Mouse (Mus musculus) lung, postnatal 0 days (tissue): ENCODE data around the gene Nrxn3. TPM values are rescaled to one million over a fixed set of nuclear protein-coding genes. Genes with fewer than 3 reads are reported as not detected.

Experiments
- ATAC-seq: fragments of 200-750 bp; cut with Nextera tagmentation; 2 replicates; pipeline ENCODE4 v1.8.0; 2017; ENCODE audit warnings: moderate library complexity
- DNase-seq: peaks from one replicate; pipeline ENCODE4 v3.0.0-alpha.2; 2016; ENCODE audit warnings: low spot score
- H3K27ac ChIP-seq: fragments of 300-500 bp; sonication (generic); 2 replicates; pipeline ENCODE4 v1.5.1; 2014; ENCODE audit warnings: antibody characterized with exemption, mild to moderate bottlenecking, low read length, mixed read lengths
- H3K27me3 ChIP-seq: fragments of 300-500 bp; sonication (generic); replicated peaks from 2 replicates; pipeline ENCODE4 v1.6.1; 2014; ENCODE audit warnings: low read length, mixed read lengths; ENCODE audit not compliant: insufficient read depth
- H3K36me3 ChIP-seq: fragments of 300-500 bp; sonication (generic); 2 replicates; pipeline ENCODE4 v1.6.1; 2014; ENCODE audit warnings: low read length, mixed read lengths; ENCODE audit not compliant: insufficient read depth
- H3K4me1 ChIP-seq: fragments of 300-500 bp; sonication (generic); 2 replicates; pipeline ENCODE4 v1.6.1; 2014; ENCODE audit warnings: antibody characterized with exemption, low read depth, low read length, mixed read lengths; ENCODE audit not compliant: insufficient read depth
- H3K4me2 ChIP-seq: fragments of 300-500 bp; sonication (generic); replicated peaks from 2 replicates; pipeline ENCODE4 v1.6.1; 2014; ENCODE audit warnings: low read depth, mild to moderate bottlenecking, low read length, moderate library complexity, mixed read lengths
- H3K4me3 ChIP-seq: fragments of 300-500 bp; sonication (generic); 2 replicates; pipeline ENCODE4 v1.5.1; 2014; ENCODE audit warnings: low read depth, low read length
- H3K9ac ChIP-seq: fragments of 300-500 bp; sonication (generic); replicated peaks from 2 replicates; pipeline ENCODE4 v1.6.1; 2014; ENCODE audit warnings: low read depth, mild to moderate bottlenecking
- H3K9me3 ChIP-seq: fragments of 300-500 bp; sonication (generic); 2 replicates; pipeline ENCODE4 v1.6.1; 2016; ENCODE audit warnings: low read length, mixed read lengths
- CTCF ChIP-seq: IDR thresholded peaks from 2 replicates; pipeline ENCODE4 v1.5.1; 2016; ENCODE audit warnings: antibody characterized with exemption, mild to moderate bottlenecking
- EP300 ChIP-seq: IDR thresholded peaks from 2 replicates; pipeline ENCODE4 v1.6.1; 2016; ENCODE audit warnings: antibody characterized with exemption, mild to moderate bottlenecking, control low read depth
- WGBS: fragments of 180-500 bp; shearing (Covaris S2); extraction: QIAGEN DNeasy Blood & Tissue Kit; methylation state at CpG from one replicate; pipeline ENCODE4 v1.1.7; 2014; 5-methylcytosine and 5-hydroxymethylcytosine counted together
- polyA plus RNA-seq: library from polyadenylated mRNA; unstranded; fragments of >200 nt; fragmentation: Nextera tagmentation; extraction: Ambion mirVana; gene quantifications from 2 replicates; pipeline ENCODE4 v1.2.1, GENCODE M21; 2015

Gene Nrxn3
- polyA plus RNA-seq, 1 experiment from 2014 or later: 2.1 TPM

GRCm38 (mm10) chr12:88957431-88957830 lies 234.8 kb downstream of the Nrxn3 start:
- WGBS: 69% methylated on average over 3 of the region's 3 CpGs
- H3K9me3 ChIP-seq: no peaks in the 10 kb centered on the region
- DNase-seq (no peak), ATAC-seq (no peak)
- no peak overlapping the region for H3K9ac ChIP-seq
- no peak overlapping the region for H3K27ac ChIP-seq
- no peak for TF ChIP-seq CTCF
- no peak for TF ChIP-seq EP300
- H3K36me3 ChIP-seq: no peaks in the 10 kb centered on the region
- no peaks in the 10 kb centered on the region for H3K27me3 ChIP-seq
- H3K4me1 ChIP-seq: no peaks in the 10 kb centered on the region
- no peak overlapping the region for H3K4me2 ChIP-seq
- H3K4me3 ChIP-seq: no peak overlapping the region

- ATAC-seq (no peak), DNase-seq (no peak)
- TF ChIP-seq CTCF (no peak), EP300 (no peak)
- Histone ChIP-seq H3K4me1 (no peaks in the 10 kb centered on the region), H3K4me3 (no peak overlapping the region), H3K4me2 (no peak overlapping the region), H3K27me3 (no peaks in the 10 kb centered on the region), H3K9ac (no peak overlapping the region), H3K9me3 (no peaks in the 10 kb centered on the region), H3K36me3 (no peaks in the 10 kb centered on the region), H3K27ac (no peak overlapping the region)
- WGBS: 84% methylated on average over 1 of the region's 1 CpGs
Measured at GRCm38 (mm10) chr12:88960817-88961216, 238.1 kb downstream of the Nrxn3 start.

GRCm38 (mm10) chr12:88966329-88966728 lies 243.7 kb downstream of the Nrxn3 start:
- Histone ChIP-seq H3K36me3 (no peaks in the 10 kb centered on the region), H3K27ac (no peak overlapping the region), H3K9me3 (no peaks in the 10 kb centered on the region), H3K27me3 (no peaks in the 10 kb centered on the region), H3K4me3 (no peak overlapping the region), H3K4me2 (no peak overlapping the region), H3K4me1 (no peaks in the 10 kb centered on the region), H3K9ac (no peak overlapping the region)
- DNase-seq (no peak), ATAC-seq (no peak)
- no peak for TF ChIP-seq CTCF
- no peak for TF ChIP-seq EP300
- 58% methylated on average over 4 of the region's 4 CpGs for WGBS

GRCm38 (mm10) chr12:88976621-88977020 lies 253.9 kb downstream of the Nrxn3 start:
- no peak for DNase-seq
- no peaks in the 10 kb centered on the region for H3K36me3 ChIP-seq

GRCm38 (mm10) chr12:88983688-88984330 lies 261.1 kb downstream of the Nrxn3 start:
- no peak overlapping the region for H3K4me3 ChIP-seq
- DNase-seq (peak; percentile 36), ATAC-seq (peak; percentile 79)
- H3K4me2 ChIP-seq: no peak overlapping the region
- 30% methylated on average over 10 of the region's 10 CpGs for WGBS
- H3K36me3 ChIP-seq: no peaks in the 10 kb centered on the region
- TF ChIP-seq EP300 (peak; percentile 35; the same call in 1 of the 2 replicates), CTCF (no peak)
- H3K9ac ChIP-seq: no peak overlapping the region
- H3K4me1 ChIP-seq: no peaks in the 10 kb centered on the region
- H3K9me3 ChIP-seq: no peaks in the 10 kb centered on the region
- no peaks in the 10 kb centered on the region for H3K27me3 ChIP-seq
- H3K27ac ChIP-seq: no peak overlapping the region

More at GRCm38 (mm10) chr12:88976621-88977020, 253.9 kb downstream of the Nrxn3 start:
- no peak for TF ChIP-seq CTCF
- no peak for TF ChIP-seq EP300
- Histone ChIP-seq H3K4me2 (no peak overlapping the region), H3K27me3 (no peaks in the 10 kb centered on the region), H3K4me3 (no peak overlapping the region), H3K27ac (no peak overlapping the region), H3K9ac (no peak overlapping the region), H3K4me1 (no peaks in the 10 kb centered on the region), H3K9me3 (no peaks in the 10 kb centered on the region)
- WGBS: 72% methylated on average over 2 of the region's 2 CpGs
- ATAC-seq: no peak

- no peak overlapping the region for H3K4me2 ChIP-seq
- H3K9me3 ChIP-seq: no peaks in the 10 kb centered on the region
- H3K27me3 ChIP-seq: no peaks in the 10 kb centered on the region
- 13% methylated on average over 8 of the region's 8 CpGs for WGBS
- H3K9ac ChIP-seq: no peak overlapping the region
- peak; percentile 20 for DNase-seq
- H3K4me1 ChIP-seq: no peaks in the 10 kb centered on the region
- ATAC-seq: peak; percentile 63
- no peaks in the 10 kb centered on the region for H3K36me3 ChIP-seq
- H3K27ac ChIP-seq: no peak overlapping the region
- H3K4me3 ChIP-seq: no peak overlapping the region
- no peak for TF ChIP-seq EP300
- no peak for TF ChIP-seq CTCF
Measured at GRCm38 (mm10) chr12:88984375-88984774, 261.7 kb downstream of the Nrxn3 start.
